Mouse (Mus musculus) cerebellum, adult 2 months (tissue): ENCODE measurements around the gene Cacnb4. TPM values are rescaled to one million over a fixed set of nuclear protein-coding genes. Genes with fewer than 3 reads are reported as not detected.

Experiments used
- DNase-seq, 2 experiments: peaks; one replicate each; pipeline ENCODE4 v3.0.0; 2021
- H3K27ac ChIP-seq: fragments of 200-500 bp; 2 replicates; pipeline ENCODE4 v1.5.1; 2012; ENCODE audit warnings: low read length, control low read depth, inconsistent platforms; ENCODE audit not compliant: insufficient read depth
- H3K27me3 ChIP-seq: fragments of 200-500 bp; 2 replicates; pipeline ENCODE4 v1.6.1; 2012; ENCODE audit warnings: inconsistent platforms, mild to moderate bottlenecking, low read length, moderate library complexity; ENCODE audit not compliant: control insufficient read depth, insufficient read depth
- H3K4me1 ChIP-seq: fragments of 200-500 bp; 2 replicates; pipeline ENCODE4 v1.6.1; 2011; ENCODE audit warnings: low read length; ENCODE audit not compliant: control insufficient read depth, insufficient read depth
- H3K4me3 ChIP-seq: fragments of 200-500 bp; replicated peaks from 2 replicates; pipeline ENCODE3; 2011; ENCODE audit warnings: mild to moderate bottlenecking, low read depth, low read length, control low read depth; ENCODE audit not compliant: insufficient read depth
- CTCF ChIP-seq: fragments of 200-500 bp; IDR thresholded peaks from 2 replicates; pipeline ENCODE4 v1.5.1; 2011; ENCODE audit warnings: low read depth, mild to moderate bottlenecking, control low read depth, low read length, moderate library complexity, borderline replicate concordance; ENCODE audit not compliant: insufficient read depth
- POLR2A ChIP-seq: fragments of 200-500 bp; IDR thresholded peaks from 2 replicates; pipeline ENCODE4 v1.6.1; 2011; ENCODE audit warnings: low read length, control low read depth, borderline replicate concordance; ENCODE audit not compliant: insufficient read depth
- WGBS: fragments of 180-500 bp; shearing (Covaris S2); methylation state at CpG from one replicate; pipeline ENCODE4 v1.1.7; 2018; 5-methylcytosine and 5-hydroxymethylcytosine counted together
- polyA plus RNA-seq: library from polyadenylated mRNA; depleted of rRNA; stranded (reverse); fragments of >200 nt; gene quantifications from 2 replicates; pipeline ENCODE4 v1.2.3, GENCODE M21; 2012

The Cacnb4 gene
- polyA plus RNA-seq, 1 experiment, result 64.7 TPM

DNA sequence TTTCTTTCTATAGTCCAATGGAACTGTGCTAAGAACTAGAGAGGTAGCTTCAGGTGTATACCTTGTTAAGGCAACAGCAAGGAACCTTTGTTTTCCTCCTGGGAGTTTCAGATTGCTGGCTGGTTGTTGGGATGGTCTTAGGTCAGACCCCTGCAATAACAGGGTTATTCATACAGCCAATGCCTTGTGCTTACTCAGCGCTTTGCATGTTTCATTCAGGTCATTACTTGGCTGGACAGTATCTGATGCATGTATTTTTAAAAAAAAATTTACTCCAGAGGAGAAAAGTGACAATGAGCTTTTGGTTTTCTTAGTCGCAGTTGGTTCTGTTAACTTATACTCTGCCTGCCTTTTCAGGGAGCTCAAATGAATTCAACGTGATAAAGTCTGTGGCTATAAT, 249.2 kb downstream of the Cacnb4 start:
- peaks cover 5% of the 10 kb centered on the region; the same call in 1 of the 2 replicates for H3K4me1 ChIP-seq
- DNase-seq, result no peak
- TF ChIP-seq POLR2A (no peak), CTCF (no peak)
- H3K27ac ChIP-seq, result no peak overlapping the region
- no peak overlapping the region for H3K4me3 ChIP-seq
- WGBS, result 85% methylated on average over 3 of the region's 3 CpGs
- no peaks in the 10 kb centered on the region for H3K27me3 ChIP-seq

DNA sequence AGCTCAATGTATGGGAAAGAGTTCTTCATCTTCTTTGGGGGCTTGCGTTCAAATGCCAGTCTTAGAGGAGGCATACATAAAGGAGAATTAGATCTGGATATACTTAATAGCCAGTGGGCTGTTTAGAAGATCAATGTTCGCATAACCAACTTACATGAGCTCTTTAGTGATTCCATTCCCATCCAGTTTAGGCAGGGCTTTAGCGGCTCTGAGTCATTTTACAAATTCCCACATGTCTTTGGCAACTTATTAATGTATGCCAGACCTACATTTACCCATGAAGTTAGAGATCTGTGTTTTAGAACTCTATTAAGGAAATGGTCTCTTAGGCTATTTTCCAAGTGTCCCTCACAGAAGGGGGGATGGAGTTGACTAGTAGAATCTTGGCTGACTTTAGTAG, 250.6 kb downstream of the Cacnb4 start:
- H3K27ac ChIP-seq, result no peak overlapping the region
- H3K4me1 ChIP-seq, result peaks cover 12% of the 10 kb centered on the region; the same call in 1 of the 2 replicates
- TF ChIP-seq POLR2A (no peak), CTCF (no peak)
- no peak overlapping the region for H3K4me3 ChIP-seq
- WGBS, result 90% methylated on average over 3 of the region's 3 CpGs
- no peaks in the 10 kb centered on the region for H3K27me3 ChIP-seq
- DNase-seq, result no peak

GRCm38 (mm10) chr2:52425523-52425795, 251.2 kb downstream of the Cacnb4 start:
- no peak for DNase-seq
- TF ChIP-seq CTCF (no peak), POLR2A (no peak)
- H3K4me3 ChIP-seq, result peak overlapping the region; percentile 73
- peak overlapping the region; percentile 72; the same call in 1 of the 2 replicates for H3K27ac ChIP-seq
- no peaks in the 10 kb centered on the region for H3K27me3 ChIP-seq
- H3K4me1 ChIP-seq, result peaks cover 14% of the 10 kb centered on the region; the same call in 1 of the 2 replicates
- WGBS, result 16% methylated on average over 10 of the region's 10 CpGs

DNA sequence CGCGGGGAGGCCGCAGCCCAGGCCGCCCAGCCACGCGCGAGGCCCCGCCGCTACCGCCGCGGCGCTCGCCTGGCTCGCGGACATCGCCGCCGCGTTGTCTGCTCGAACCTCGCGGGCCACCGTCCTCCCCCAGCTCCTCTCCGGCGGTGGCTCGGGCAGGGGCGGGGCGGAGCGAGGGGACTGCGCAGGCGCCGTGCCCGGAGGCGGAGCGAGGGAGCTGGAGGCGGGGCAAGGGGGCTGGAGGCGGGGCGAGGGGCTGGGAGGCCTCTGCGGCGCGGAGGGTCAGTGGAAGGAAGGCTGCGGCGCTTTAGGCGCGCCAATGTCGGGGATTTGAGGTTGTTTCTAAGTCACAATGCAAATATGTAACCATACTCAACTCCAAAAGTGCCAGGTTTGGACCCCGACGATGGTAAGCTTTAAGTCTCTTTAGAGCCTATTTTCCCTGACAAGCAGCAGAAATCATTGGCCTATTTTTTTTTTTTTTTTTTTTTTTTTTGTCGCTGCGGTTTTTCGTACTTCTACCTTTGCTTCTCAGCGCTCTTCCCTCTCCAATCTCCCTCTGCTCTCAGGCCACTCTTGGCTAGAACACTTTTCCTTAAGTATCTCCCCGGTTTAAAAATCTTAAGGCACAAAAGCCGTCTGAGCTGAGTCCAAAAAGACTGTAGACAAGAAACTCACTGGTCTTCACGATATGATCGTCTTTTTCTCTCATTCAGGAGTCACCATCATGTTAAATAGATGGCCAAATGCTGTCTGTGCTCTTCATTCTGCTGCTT, 251.7 kb downstream of the Cacnb4 start, which contains the start of gene Arl5a:
Gene Arl5a, minus strand, starts transcription at position 155 of the 776 bp plus-strand sequence.
- H3K4me3 ChIP-seq, result peak within 1 kb of the TSS; percentile 98
- peak; percentile 96 to 98 for DNase-seq
- peak within 1 kb of the TSS; percentile 95 for H3K27ac ChIP-seq
- no peaks in the 10 kb centered on the region for H3K27me3 ChIP-seq
- peaks cover 19% of the 10 kb centered on the region; the same call in 1 of the 2 replicates for H3K4me1 ChIP-seq
- TF ChIP-seq POLR2A, result peak; percentile 95
- TF ChIP-seq CTCF, result no peak
- under 1% methylated on average over 57 of the region's 57 CpGs for WGBS

- peak overlapping the region; percentile 98 for H3K4me3 ChIP-seq
- no peaks in the 10 kb centered on the region for H3K27me3 ChIP-seq
- peak in 1 of 2 experiments; percentile 68 for DNase-seq
- no peak for TF ChIP-seq CTCF
- TF ChIP-seq POLR2A, result no peak
- WGBS, result under 1% methylated on average over 42 of the region's 42 CpGs
- peak overlapping the region; percentile 95 for H3K27ac ChIP-seq
- peaks cover 21% of the 10 kb centered on the region; the same call in 1 of the 2 replicates for H3K4me1 ChIP-seq
Measured at GRCm38 (mm10) chr2:52424248-52424728, 252.3 kb downstream of the Cacnb4 start.

DNA sequence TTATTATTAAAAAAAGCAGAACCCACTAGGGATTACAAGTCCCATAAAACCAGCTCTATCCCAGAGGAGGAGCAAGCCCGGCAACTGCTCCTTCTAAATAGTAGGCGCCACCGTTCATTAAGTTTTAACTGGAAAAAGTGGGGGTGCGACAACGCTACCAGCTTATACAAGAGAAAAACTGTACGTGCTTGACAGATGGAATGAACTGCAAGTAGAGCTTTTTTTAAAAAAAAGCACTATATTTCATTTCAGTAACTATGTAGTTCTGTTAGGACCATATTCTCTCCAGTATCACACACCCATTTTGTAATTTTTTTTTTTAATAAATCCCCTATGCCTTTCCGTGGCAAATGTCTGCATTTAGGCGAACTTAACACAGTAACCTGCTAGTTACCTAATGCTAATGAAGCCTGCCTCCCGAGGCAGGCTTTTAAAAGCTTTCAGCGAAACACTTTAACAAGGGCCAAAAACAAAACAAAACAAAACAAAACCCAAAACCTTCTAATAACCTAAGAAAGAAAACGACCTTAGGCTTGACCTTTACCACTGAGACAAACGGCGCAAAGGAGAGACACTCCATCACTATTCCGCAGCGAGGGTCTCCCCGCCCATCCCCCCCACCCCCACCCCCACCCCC, 252.9 kb downstream of the Cacnb4 start:
- peak in 1 of 2 experiments; percentile 45 for DNase-seq
- TF ChIP-seq CTCF (no peak), POLR2A (no peak)
- Histone ChIP-seq H3K4me1 (peaks cover 23% of the 10 kb centered on the region), H3K4me3 (peak overlapping the region; percentile 98), H3K27ac (no peak overlapping the region), H3K27me3 (no peaks in the 10 kb centered on the region)
- under 1% methylated on average over 16 of the region's 16 CpGs for WGBS

- Histone ChIP-seq H3K27ac (no peak overlapping the region), H3K4me3 (peak overlapping the region; percentile 98), H3K4me1 (peaks cover 26% of the 10 kb centered on the region), H3K27me3 (no peaks in the 10 kb centered on the region)
- DNase-seq, result no peak
- TF ChIP-seq CTCF (no peak), POLR2A (no peak)
- 17% methylated on average over 8 of the region's 8 CpGs for WGBS
Measured at GRCm38 (mm10) chr2:52422871-52423610, 253.6 kb downstream of the Cacnb4 start.
